Mouse (Mus musculus): ENCODE results near the gene Trex2.

GRCm38 (mm10) chrX:73460792-73461191 lies 25.6 kb upstream of the Trex2 start:
- TF ChIP-seq CTCF (IDR thresholded peaks at IDR 0.05), result no peak
- no peak for TF ChIP-seq EP300 (IDR thresholded peaks at IDR 0.05)
